Mouse (Mus musculus): Measurements from ENCODE around the gene Rab44. TPM values are rescaled to one million over a fixed set of nuclear protein-coding genes. Genes with fewer than 3 reads are reported as not detected.

Gene Rab44
- total RNA-seq, 2 experiments from 2014 or later: 0.69 TPM; not detected in 1

DNA sequence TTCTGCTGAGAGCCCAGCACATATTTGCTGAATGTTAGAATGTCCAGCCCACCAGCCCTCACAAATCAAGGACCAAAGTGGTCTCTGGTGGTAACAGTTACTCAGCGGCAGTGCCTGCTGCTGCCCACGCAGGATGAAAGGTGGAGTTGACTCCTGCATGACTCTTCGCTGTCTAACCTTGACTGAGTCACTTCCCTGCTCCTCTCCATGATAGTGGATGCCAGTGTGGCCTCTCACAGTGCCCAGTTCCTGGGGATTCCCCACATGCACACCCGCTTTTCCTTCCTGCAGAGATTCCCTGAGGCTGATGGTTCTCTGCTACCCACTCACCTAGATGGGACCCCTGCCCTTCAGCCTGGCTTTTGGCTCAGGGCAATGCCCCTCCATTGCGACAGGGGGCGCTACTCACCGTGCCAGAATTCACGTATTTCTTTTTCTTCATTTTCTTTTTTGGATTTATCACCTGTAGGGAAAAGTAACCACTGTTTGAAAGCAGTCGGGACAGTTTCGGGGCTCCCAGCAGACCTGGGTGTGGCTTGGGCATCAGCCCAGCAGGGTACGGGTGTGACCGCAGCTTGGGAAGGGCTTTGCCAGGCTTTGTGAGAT, 55.2 kb downstream of the Rab44 start:
- no peak for DNase-seq

DNA sequence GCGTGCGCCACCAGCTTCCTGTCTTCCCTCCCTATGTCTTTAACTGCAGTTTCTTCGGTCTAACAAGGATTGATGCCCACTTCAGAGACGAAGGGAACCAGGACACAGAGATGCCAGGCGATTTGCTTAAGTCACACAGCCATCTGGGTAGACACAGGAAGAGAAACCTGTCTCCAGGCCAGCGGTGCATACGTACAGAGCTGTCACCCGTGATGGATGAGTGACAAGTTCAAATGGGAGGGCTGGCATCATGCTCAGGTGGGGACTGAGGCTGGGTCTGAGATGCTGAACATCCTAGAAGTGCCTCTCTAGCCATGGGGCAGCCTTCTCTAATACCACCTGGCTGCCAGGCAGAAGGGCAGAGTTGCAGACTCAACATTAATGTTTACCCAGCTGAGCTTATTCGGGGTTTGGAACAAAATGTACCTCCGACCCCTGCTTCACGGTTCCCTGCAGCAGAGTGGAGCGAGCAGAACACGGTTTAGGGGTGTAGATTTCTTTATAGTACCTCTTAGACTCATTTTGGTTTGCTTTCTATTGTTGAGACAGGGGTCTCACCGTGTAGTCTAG, 56.6 kb downstream of the Rab44 start:
- DNase-seq: no peak

DNA sequence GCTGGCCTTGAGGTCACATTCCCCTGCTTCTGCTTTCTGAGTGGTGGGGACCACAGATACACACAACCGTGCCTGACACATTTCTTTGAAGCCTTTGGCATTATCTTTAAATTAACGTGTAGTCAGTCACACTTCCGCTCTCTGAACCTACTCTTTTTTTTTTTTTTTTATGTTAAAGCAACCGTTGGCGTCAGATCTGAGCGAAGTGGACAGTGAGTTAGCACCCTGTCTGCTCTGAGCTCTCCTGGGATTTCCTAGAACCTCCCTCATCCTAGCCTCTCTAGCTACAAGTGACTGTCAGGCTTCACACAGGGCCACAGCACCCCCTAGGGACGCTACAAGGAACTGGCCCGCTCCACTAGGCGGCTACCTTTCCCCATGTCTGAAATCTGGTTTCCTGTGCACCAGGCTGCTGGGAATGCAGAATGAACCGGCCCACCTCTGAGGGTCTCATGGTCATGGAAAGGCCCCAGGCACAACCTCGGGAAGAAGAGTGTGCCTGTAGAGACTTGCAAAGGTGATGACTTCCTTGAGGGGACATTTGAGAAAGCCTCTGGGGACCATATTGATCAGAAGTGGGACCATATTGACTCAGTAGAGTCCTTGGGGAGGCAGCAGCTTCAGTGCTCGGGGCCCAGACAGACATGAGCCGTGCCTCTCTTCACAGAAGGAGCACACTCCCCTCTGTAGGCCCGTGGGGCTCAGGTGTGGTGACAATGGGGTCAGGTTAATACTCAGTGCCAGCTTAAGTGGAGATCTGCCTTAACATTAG, 57.2 kb downstream of the Rab44 start:
- DNase-seq: peak; percentile 85 to 90

DNA sequence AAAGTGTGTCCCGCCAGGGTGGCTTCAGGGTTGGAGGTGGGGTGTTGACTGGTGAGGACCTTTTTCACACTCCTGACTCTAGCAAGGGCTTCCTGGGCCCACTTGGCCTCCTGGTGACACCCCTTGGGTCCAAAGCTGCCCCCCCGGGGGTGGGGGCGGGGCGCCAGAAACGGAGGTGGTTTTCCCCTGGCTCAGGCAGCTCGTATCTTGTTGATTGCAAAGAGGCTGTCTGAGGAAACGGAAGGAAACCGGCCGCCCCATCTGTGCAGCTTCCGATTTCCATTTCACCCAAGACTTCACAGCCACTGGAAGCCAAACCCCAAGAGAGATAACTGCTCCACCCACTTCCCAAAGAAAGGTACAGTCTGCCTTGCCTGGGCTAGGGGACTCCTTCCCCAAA, 58.1 kb downstream of the Rab44 start:
- peak in 1 of 2 experiments; percentile 59 for DNase-seq

DNA sequence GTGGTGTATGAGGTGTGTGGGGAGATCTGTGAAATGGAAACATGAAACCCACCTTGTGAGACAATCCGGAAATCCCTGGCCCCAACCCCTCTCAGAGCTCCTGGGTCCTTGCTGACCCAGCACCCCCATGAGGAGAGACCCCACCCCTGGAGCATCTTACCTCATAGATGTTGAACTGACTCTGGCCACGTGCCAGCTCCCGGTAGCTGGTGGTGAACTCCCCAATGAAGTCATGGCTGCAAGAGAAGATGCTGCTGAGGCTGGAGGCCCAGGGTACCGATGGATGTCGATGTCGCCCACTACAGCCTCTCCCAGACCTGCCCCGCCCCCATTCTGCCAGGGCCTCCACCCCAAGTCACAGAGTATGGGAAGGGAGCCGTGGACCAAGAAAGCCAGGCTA, 59.2 kb downstream of the Rab44 start:
- no peak for DNase-seq

DNA sequence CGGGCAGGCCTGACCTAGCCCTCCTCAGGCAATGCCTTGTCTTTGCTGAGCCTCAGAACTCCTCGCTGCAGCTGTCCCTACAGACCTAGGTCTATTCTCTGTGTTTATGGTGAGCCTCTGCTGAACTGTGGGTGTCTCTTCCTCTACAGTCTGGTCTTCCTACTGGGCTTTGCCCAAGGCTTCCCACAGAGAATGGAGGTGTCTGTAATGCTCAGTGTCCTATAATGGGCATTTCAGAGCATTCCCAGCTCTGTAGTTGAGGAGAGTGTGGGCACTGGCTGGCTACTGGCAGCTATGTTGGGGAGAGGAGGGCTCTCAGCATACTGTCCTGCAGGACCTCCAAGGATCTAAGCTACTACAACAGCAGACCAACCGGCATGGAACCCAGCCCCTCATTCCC, 61.7 kb downstream of the Rab44 start:
- no peak for DNase-seq

DNA sequence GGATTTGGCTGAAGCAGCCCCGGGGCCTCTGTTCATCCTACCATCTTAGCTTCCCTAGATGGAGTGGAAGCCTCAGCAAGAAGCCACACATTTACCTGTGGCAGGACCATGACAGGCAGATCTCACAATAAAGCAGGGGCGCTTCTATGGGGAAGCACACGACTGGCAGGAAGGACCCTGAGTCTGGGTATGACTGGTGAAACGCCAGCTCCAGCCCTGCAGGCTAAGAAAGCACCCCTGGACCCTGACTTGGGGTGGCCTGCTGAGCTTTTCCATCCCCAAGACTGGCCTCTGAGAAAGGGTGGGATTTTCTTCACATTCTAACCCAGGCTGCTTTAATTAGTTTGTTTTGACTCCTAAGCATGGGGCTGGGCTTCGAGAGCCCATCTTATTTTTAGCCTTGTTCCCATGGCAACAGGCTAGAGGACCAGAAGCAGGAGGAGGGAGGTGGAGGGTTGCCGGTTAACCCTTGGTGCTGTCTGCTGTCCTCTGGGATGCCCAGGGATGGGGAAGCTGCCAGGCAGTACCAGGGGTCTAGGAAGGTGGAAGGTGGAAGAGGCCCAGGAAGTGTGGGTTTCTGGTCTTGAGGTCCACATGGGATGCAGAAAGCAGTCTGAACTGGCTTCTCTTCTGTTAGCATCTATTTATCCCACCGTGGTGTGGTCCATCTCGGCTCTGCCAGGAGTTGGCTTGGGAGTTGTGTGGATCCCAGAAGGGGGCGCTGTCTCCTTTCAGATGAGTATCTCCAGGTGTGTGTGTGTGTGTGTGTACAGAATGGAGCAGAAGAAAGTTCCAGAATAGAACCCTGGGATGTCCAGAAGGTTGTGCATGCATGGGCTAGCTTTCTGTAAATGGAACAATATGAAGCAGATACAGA, 62.7 kb downstream of the Rab44 start:
- peak; percentile 41 to 69 for DNase-seq

DNA sequence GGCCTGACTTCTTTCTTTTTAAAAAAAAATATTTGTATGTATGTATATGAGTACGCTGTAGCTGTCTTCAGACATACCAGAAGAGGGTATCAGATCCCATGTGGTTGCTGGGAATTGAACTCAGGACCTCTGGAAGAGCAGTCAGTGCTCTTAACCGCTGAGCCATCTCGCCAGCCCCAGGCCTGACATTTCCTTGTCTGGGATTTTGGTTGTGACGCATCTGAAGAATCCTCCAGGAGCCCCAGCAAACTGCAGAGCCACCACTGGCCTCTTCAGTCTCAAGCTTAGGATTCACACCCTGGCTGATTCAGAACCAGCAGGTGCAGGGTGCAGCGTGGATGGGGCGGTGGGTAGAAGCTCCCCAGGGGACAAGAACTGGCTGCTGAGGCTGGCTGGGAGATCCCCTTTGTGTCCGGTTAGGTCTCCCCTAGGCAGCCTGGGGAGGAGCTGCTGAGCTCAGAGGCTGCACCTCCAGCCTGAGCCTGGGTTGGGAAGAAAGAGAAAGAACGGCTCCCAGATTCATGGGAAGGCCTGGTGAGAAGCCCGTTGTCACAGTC, 64.6 kb downstream of the Rab44 start:
- no peak for DNase-seq

DNA sequence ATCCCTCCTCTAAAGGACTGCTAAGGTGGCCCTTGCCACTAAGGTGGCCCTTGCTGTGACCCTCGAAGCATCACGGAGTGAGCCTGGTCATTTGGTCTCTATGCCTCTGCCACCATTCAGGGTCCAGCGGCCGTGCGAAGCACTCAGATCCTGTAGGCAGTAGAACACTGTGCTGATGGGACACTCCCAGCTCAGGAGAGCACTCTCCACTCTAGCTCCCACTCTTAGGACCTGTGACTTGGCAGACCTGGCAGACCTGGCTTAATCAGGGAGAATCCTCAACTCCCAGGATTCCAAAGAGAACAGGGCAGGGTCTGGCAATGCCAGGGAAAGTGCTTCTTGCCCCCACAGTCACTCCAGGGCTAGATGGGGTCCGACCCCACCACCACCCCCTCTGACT, 66.0 kb downstream of the Rab44 start:
- no peak for DNase-seq

DNA sequence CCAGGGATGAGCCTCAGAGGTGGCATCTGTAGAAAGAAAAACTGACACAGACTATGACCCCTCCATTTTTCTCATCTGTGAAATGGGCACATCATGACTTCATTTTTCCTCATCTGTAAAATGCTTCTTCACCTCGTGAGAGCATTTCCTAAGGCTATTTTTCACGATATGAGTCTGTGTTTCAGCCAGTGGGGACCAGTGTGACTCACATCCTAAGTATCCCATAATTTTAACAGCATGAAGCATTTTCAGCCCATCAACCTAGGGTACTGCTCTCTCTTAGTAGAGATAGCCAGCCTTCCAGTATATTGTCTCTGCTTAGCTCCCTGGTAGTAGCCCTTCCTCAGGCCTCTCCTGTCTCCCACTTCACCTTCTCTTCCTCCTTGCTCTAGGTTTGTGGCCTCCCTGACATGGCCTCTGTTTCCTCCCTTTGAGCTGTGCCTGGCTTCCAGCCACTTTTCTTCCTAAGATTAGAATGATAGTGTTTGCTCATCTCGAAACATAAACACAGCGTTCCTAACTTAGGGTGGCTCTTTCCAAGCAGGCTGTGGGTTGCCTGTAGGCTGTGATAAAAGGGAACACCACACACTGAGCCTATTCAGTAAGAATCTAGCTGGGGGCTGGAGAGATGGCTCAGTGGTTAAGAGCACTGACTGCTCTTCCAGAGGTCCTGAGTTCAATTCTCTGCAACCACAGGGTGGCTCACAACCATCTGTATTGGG, 66.6 kb downstream of the Rab44 start:
- DNase-seq: no peak

DNA sequence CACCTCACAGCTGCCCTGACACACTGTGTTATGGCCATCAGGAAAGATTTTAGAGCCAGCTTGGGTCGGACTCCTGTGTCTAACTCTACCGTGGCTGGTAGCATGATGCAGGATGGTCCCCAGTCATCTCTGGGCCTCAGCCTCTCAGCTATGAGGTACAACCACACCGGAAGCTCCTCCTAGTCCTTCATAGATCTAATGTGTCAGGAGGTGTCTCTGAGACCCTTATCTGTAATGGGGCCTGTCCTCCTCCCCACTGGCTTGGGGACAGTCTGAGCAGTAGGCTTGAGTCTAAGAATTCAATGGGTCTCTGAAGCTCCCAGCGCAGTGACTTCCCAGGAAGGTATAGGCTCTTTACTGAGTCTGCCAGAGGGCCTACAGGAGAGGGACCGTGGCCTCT, 67.8 kb downstream of the Rab44 start:
- no peak for DNase-seq

DNA sequence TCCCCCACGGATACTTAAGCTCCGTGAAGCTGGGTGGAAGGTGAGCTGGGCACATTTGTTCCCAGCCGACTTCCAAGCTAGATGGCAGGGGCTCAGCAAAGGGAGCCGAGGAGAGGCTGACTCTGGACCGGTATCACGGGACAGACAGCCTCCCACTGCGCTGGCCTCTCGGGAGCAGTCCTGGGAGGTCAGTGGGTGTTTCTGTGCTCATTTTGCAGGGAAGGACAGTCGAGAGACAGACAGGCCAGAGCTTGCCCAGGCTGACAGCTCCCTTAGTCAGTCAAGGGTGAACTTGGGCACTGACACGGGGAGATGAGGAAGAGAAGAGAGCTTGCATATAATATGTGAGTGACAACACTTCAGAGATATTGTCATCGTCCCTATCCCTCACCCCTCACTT, 69.2 kb downstream of the Rab44 start:
- DNase-seq: no peak

DNA sequence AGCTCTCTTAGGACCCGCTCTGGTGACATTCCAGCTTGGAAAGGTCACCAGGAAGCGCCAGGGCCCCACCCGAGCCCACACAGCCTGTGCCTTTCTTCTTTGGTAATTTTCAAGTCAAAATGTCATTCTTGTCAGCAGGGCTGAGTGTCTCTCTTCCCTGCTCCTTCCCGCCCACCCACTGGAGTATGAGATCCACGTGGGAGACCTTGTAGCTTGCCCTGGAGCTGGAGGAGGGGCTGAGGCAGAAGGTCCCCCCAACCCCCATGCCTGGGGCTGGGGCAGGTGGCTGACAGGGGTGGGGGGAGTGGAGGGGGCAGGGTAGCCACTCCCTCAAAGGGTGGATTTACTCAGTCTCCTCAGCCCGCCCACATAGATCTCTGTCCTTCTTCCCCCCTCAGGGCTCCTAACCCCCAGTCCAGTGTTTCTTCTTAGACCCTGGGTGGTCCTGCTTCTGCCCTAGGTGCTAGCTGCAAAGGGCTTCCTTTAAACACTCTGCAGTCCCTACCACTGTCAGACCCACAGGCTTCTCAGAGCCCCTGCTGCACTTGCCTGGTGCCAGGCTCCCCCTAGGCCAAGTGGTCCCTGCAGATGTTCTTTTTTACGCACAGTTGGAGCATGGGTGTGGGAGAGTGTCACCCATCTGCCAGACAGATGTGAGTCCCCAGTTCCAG, 71.6 kb downstream of the Rab44 start:
- DNase-seq: no peak

DNA sequence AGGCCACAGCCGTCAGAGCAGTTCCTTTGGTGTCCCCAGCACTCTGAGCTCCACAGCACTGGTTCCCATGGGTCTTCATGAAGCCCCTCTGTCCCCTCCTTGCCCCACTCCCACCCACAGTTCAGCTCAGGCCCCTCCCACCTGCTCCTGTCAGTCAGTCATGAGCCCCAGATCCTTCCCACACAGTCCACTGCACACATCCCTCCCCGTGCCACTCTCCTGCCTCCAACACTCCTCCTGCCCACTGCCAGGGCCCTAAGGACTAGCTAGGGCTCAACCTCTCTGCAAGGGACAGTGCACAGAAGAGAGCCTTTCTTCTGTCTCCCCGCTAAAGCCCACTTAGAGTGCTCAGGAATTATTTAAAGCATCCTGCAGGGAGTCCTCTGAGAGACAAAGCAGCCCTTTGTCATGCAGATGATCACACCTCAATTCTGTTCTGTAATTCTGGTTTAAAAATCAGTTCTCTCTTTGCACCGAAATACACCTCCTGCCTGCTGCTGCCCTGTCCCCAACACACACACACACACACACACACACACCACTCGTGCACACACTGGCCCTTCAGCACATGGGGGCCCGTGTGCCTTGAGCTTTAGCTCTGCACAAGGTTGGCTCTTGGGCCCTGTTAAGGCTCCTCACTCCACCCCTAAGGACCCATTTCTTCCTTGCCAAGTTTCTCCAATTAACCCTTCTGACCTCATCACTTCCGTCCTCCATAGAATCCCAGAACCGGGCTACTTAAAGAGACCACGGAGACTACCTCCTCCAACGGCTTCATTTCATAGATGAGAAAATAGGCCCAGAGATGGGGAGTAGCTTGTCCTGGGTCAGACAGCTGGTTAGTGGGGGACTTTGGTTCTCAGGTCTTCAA, 73.3 kb downstream of the Rab44 start:
- DNase-seq: no peak

DNA sequence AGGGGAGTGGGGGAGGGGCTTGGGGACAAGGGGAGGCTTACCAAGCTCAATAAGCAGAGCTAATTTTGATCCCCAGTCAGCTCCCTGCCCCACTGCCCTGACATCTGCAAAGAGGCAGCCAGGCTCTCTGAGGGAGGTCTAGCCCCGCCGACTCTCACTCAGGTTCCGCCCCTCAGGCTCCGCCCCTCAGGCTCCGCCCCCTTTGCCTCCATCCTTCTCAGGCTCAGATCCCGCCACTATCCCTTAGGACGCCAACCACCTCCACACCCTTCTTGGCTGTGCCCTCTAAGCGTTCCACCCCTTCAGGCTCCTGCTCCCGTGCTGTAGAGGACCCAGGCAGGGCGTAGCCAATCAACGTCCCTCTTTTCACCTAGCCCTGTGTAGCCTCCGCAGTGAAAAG, 75.0 kb downstream of the Rab44 start:
- DNase-seq: no peak

DNA sequence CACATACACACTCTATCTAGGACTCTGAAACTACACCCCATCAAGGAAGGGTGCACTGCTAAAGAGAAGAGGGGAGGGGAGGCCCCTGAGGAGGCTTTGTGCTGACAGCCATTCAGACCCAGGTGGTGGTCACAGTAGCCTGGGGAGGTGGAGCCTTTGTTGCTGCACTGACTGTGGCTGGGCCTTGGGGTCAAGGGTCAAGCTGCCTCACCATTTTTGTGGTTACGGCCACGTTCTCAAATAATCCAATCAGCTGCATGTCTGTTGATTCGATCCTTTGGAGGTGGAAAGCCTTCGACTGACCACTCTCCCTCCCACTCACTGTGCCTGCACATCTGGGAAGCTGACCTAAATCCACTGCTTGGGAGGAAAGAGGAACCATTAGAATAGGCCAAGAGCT, 81.6 kb downstream of the Rab44 start:
- no peak for DNase-seq

Data from heart, adult 18-20 months (tissue).